ENCODE assay signal across 19 mouse cellular contexts in genomic region chr5:37971724-37972123, GRCm38 (mm10).
DNase-seq lines count a peak whose midpoint lies in the region; ATAC-seq and TF ChIP-seq lines count a peak whose summit lies in the region.
"Had no signal": no experiment of that assay in that cellular context is flagged by ENCODE, and none has a peak within 500 bp of the region (broad histone marks: within the 10 kb centered on the region; RNA-seq: fewer than 3 reads in every experiment).

No protein-coding gene starts in this region.

- 53% methylated on average over 11 of the region's 11 CpGs for WGBS in heart, embryonic 11.5 days (ENCODE audit: insufficient replicate concordance)
- 28% methylated on average over 11 of the region's 11 CpGs for WGBS in heart, adult 2 months

- 0 out of 2 replicates have a peak overlapping the region, but pooled peaks have one; percentile 21 for H3K4me3 ChIP-seq in heart, embryonic 11.5 days (ENCODE audit: low read depth, low read length)
- no peak overlapping the region for H3K4me3 ChIP-seq in heart, adult 2 months
- peak overlapping the region; percentile 84 for H3K4me3 ChIP-seq in testis, adult 2 months (ENCODE audit: control insufficient read depth, low read depth, low read length)
- H3K4me3 ChIP-seq: embryonic facial prominence, embryonic 13.5 days; midbrain, embryonic 10.5 days had no signal

- TF ChIP-seq CTCF in heart, adult 2 months (IDR thresholded peaks at IDR 0.05): no peak
- TF ChIP-seq CTCF in testis, adult 2 months (IDR thresholded peaks at IDR 0.05; ENCODE audit: control insufficient read depth, insufficient read depth, insufficient replicate concordance, low read depth, low read length): no peak

- no peaks in the 10 kb centered on the region for H3K79me2 ChIP-seq in heart, adult 2 months (replicated peaks; ENCODE audit: control insufficient read depth, insufficient read depth, low read length)

- TF ChIP-seq EP300 in heart, adult 2 months (IDR thresholded peaks at IDR 0.05; ENCODE audit: insufficient read depth, low read depth, low read length): no peak

- no peak overlapping the region for H3K9ac ChIP-seq in heart, embryonic 11.5 days (ENCODE audit: low read depth, low read length)
- no peak overlapping the region for H3K9ac ChIP-seq in heart, adult 2 months (ENCODE audit: low read depth, low read length)
- H3K9ac ChIP-seq: embryonic facial prominence, embryonic 13.5 days; forebrain, postnatal 0 days had no signal

- H3K4me1 ChIP-seq in heart, embryonic 11.5 days (ENCODE audit: control insufficient read depth, insufficient read depth, low read length): peaks cover 5% of the 10 kb centered on the region
- peaks cover 2% of the 10 kb centered on the region; the same call in 1 of the 2 replicates for H3K4me1 ChIP-seq in heart, adult 2 months (ENCODE audit: control insufficient read depth, insufficient read depth, low read length)
- H3K4me1 ChIP-seq in testis, adult 2 months (ENCODE audit: control insufficient read depth, insufficient read depth, low read length): peaks cover 10% of the 10 kb centered on the region

- H3K4me2 ChIP-seq in heart, embryonic 11.5 days: peak overlapping the region; percentile 39
- H3K4me2 ChIP-seq: embryonic facial prominence, embryonic 13.5 days had no signal

- no peak for DNase-seq in heart, adult 2 months
- no peak for DNase-seq in testis, postnatal 10 days (ENCODE audit: low spot score)
- DNase-seq in left cerebral cortex, postnatal 36 days (ENCODE audit: low spot score in 2 of 2): no peak
- DNase-seq in spleen, postnatal 14 days (ENCODE audit: low spot score in 2 of 2): no peak
- no peak for DNase-seq in layer of hippocampus, adult 9-11 months
- DNase-seq: adrenal gland, postnatal 14 days; B cell, adult 2 months; gastrocnemius, postnatal 14 days; kidney, adult 8-10 months; layer of hippocampus, postnatal 36 days; left cerebral cortex, postnatal 4 days; lung, adult 18-20 months; lung, postnatal 4 days had no signal

- H3K36me3 ChIP-seq in heart, embryonic 11.5 days (ENCODE audit: control insufficient read depth, insufficient read depth, low read length): no peaks in the 10 kb centered on the region
- no peaks in the 10 kb centered on the region for H3K36me3 ChIP-seq in heart, adult 2 months (ENCODE audit: control insufficient read depth, insufficient read depth, low read length)
- H3K36me3 ChIP-seq in testis, adult 2 months (ENCODE audit: control insufficient read depth, insufficient read depth, low read length): no peaks in the 10 kb centered on the region
- H3K36me3 ChIP-seq: embryonic facial prominence, embryonic 13.5 days; midbrain, embryonic 10.5 days had no signal

- no peaks in the 10 kb centered on the region for H3K9me3 ChIP-seq in heart, embryonic 11.5 days (replicated peaks; ENCODE audit: control insufficient read depth, low read length)
- H3K9me3 ChIP-seq: embryonic facial prominence, embryonic 13.5 days had no signal

- peaks cover 11% of the 10 kb centered on the region for H3K27me3 ChIP-seq in heart, embryonic 11.5 days (ENCODE audit: control insufficient read depth, insufficient read depth, low read length)
- H3K27me3 ChIP-seq in heart, adult 2 months (ENCODE audit: control insufficient read depth, insufficient read depth, low read length): peaks cover 3% of the 10 kb centered on the region
- H3K27me3 ChIP-seq in testis, adult 2 months (ENCODE audit: control insufficient read depth, insufficient read depth, low read length): no peaks in the 10 kb centered on the region

- 0 out of 2 replicates have a peak overlapping the region, but pooled peaks have one; percentile 10 for H3K27ac ChIP-seq in heart, embryonic 11.5 days (ENCODE audit: low read depth, low read length)
- H3K27ac ChIP-seq in heart, adult 2 months: no peak overlapping the region
- no peak overlapping the region for H3K27ac ChIP-seq in testis, adult 2 months (ENCODE audit: control insufficient read depth, insufficient read depth, low read depth, low read length)
- H3K27ac ChIP-seq: embryonic facial prominence, embryonic 13.5 days; midbrain, embryonic 10.5 days had no signal

- ATAC-seq in heart, embryonic 11.5 days (replicated peaks; ENCODE audit: insufficient number of reproducible peaks, low FRiP score, low TSS enrichment): no peak
- ATAC-seq in inflammation-experienced regulatory T-cells, adult 6 months: peak; percentile 35
- ATAC-seq: forebrain, postnatal 0 days had no signal

- intact Hi-C loops in heart, adult 2 months (cut with DNase I): no loop called here
- intact Hi-C loops in left cerebral cortex, postnatal 36 days (cut with DNase I): no loop called here

- TF ChIP-seq POLR2A in heart, adult 2 months (IDR thresholded peaks at IDR 0.05; ENCODE audit: insufficient read depth, low read depth, low read length): no peak
- no peak; the same call in 1 of the 2 replicates for TF ChIP-seq POLR2A in testis, adult 2 months (IDR thresholded peaks at IDR 0.05; ENCODE audit: control insufficient read depth, low read depth, low read length)
